Mouse (Mus musculus) lung, postnatal 0 days (tissue): ENCODE data around the gene Zbtb14.

ENCODE experiments used
- CTCF ChIP-seq: IDR thresholded peaks from 2 replicates; pipeline ENCODE4 v1.5.1; 2016; ENCODE audit warnings: antibody characterized with exemption, mild to moderate bottlenecking
- EP300 ChIP-seq: IDR thresholded peaks from 2 replicates; pipeline ENCODE4 v1.6.1; 2016; ENCODE audit warnings: antibody characterized with exemption, mild to moderate bottlenecking, control low read depth

- TF ChIP-seq CTCF (no peak), EP300 (no peak)
These were observed 2.0 kb upstream of the Zbtb14 start for GRCm38 (mm10) chr17:69380838-69381237.
